Mouse (Mus musculus): ENCODE measurements at regions not wholly inside any gene's neighbourhood (a gene's known extent, or its start where the extent isn't known, plus 50 kb on each side); places are given as distances from the start of the nearest gene placed in this dataset.

GRCm38 (mm10) chr9:87408805-87409204 lies 153.5 kb upstream of the Cep162 start:
- Histone ChIP-seq H3K9ac (ENCODE audit: control insufficient read depth, low read depth, low read length, poor library complexity, severe bottlenecking) (no peak overlapping the region), H3K4me1 (ENCODE audit: control insufficient read depth in 1 of 2, insufficient read depth in 2 of 2, low read length in 2 of 2) (no peaks in the 10 kb centered on the region), H3K27me3 (ENCODE audit: control insufficient read depth in 1 of 2, insufficient read depth in 2 of 2, low read length in 2 of 2) (no peaks in the 10 kb centered on the region), H3K9me3 (replicated peaks; ENCODE audit: insufficient read depth, low read length) (no peaks in the 10 kb centered on the region), H3K27ac (ENCODE audit: control insufficient read depth, low read depth, low read length) (no peak overlapping the region), H3K4me3 (ENCODE audit: control insufficient read depth in 1 of 2, insufficient read depth in 1 of 2, low read depth in 2 of 2, low read length in 2 of 2) (no peak overlapping the region), H3K36me3 (ENCODE audit: control insufficient read depth in 1 of 2, insufficient read depth in 2 of 2, low read length in 2 of 2) (no peaks in the 10 kb centered on the region), H3K79me2 (ENCODE audit: control insufficient read depth, insufficient read depth, low read length, poor library complexity) (no peaks in the 10 kb centered on the region)
- no peak for TF ChIP-seq POLR2AphosphoS5 (IDR thresholded peaks at IDR 0.05; ENCODE audit: borderline replicate concordance, low read depth, low read length)
- no peak for TF ChIP-seq RCOR1 (IDR thresholded peaks at IDR 0.05; ENCODE audit: low read depth, low read length)
- no peak for TF ChIP-seq MAX (IDR thresholded peaks at IDR 0.05; ENCODE audit: low read length)
- TF ChIP-seq POLR2AphosphoS2 (IDR thresholded peaks at IDR 0.05; ENCODE audit: low read length), result no peak
- no peak for TF ChIP-seq MAZ (IDR thresholded peaks at IDR 0.05; ENCODE audit: low read depth, low read length)
- no peak for TF ChIP-seq MYB (IDR thresholded peaks at IDR 0.05; ENCODE audit: low read depth, low read length)
- TF ChIP-seq SMC3 (IDR thresholded peaks at IDR 0.05; ENCODE audit: low read depth, low read length), result no peak
- TF ChIP-seq POLR2A (IDR thresholded peaks at IDR 0.05; ENCODE audit: control insufficient read depth in 1 of 2, insufficient read depth in 1 of 2, low read depth in 1 of 2, low read length in 2 of 2, poor library complexity in 1 of 2), result no peak
- no peak for TF ChIP-seq EP300 (IDR thresholded peaks at IDR 0.05; ENCODE audit: low read depth in 1 of 2, low read length in 2 of 2)
- TF ChIP-seq ETS1 (IDR thresholded peaks at IDR 0.05; ENCODE audit: low read depth, low read length), result no peak
- TF ChIP-seq TAL1 (IDR thresholded peaks at IDR 0.05; ENCODE audit: low read length), result no peak
- no peak for TF ChIP-seq TCF12 (IDR thresholded peaks at IDR 0.05; ENCODE audit: low read depth, low read length)
- no peak for TF ChIP-seq ZKSCAN1 (IDR thresholded peaks at IDR 0.05; ENCODE audit: low read depth, low read length)
- no peak for TF ChIP-seq NELFE (IDR thresholded peaks at IDR 0.05; ENCODE audit: low read depth, low read length)
- no peak for TF ChIP-seq ELF1 (IDR thresholded peaks at IDR 0.05; ENCODE audit: low read depth, low read length)
- DNase-seq (ENCODE audit: low read depth, low spot score), result no peak

- no peaks in the 10 kb centered on the region for H3K27me3 ChIP-seq (ENCODE audit: control insufficient read depth in 1 of 2, insufficient read depth in 2 of 2, low read length in 2 of 2)
- H3K4me3 ChIP-seq (ENCODE audit: control insufficient read depth in 1 of 2, insufficient read depth in 1 of 2, low read depth in 2 of 2, low read length in 2 of 2), result no peak overlapping the region
- no peak for DNase-seq (ENCODE audit: low read depth, low spot score)
- H3K9me3 ChIP-seq (replicated peaks; ENCODE audit: insufficient read depth, low read length), result no peaks in the 10 kb centered on the region
- H3K36me3 ChIP-seq (ENCODE audit: control insufficient read depth in 1 of 2, insufficient read depth in 2 of 2, low read length in 2 of 2), result no peaks in the 10 kb centered on the region
- no peak overlapping the region for H3K27ac ChIP-seq (ENCODE audit: control insufficient read depth, low read depth, low read length)
- TF ChIP-seq ZKSCAN1 (IDR thresholded peaks at IDR 0.05; ENCODE audit: low read depth, low read length), result no peak
- no peak for TF ChIP-seq TAL1 (IDR thresholded peaks at IDR 0.05; ENCODE audit: low read length)
- no peak for TF ChIP-seq MXI1 (IDR thresholded peaks at IDR 0.05; ENCODE audit: low read depth, low read length)
- no peak for TF ChIP-seq GATA1 (IDR thresholded peaks at IDR 0.05; ENCODE audit: low read depth, low read length)
- no peak for TF ChIP-seq EP300 (IDR thresholded peaks at IDR 0.05; ENCODE audit: low read depth in 1 of 2, low read length in 2 of 2)
- no peak for TF ChIP-seq POLR2A (IDR thresholded peaks at IDR 0.05; ENCODE audit: control insufficient read depth in 1 of 2, insufficient read depth in 1 of 2, low read depth in 1 of 2, low read length in 2 of 2, poor library complexity in 1 of 2)
- no peak for TF ChIP-seq MYB (IDR thresholded peaks at IDR 0.05; ENCODE audit: low read depth, low read length)
- H3K9ac ChIP-seq (ENCODE audit: control insufficient read depth, low read depth, low read length, poor library complexity, severe bottlenecking), result no peak overlapping the region
- no peaks in the 10 kb centered on the region for H3K79me2 ChIP-seq (ENCODE audit: control insufficient read depth, insufficient read depth, low read length, poor library complexity)
- H3K4me1 ChIP-seq (ENCODE audit: control insufficient read depth in 1 of 2, insufficient read depth in 2 of 2, low read length in 2 of 2), result no peaks in the 10 kb centered on the region
These were observed 151.1 kb upstream of the Cep162 start for GRCm38 (mm10) chr9:87406476-87406875.
